Mouse (Mus musculus) erythroblast, embryonic 14.5 days (primary cell): ENCODE data around the gene Ajm1.

ENCODE experiments used
- GATA1 ChIP-seq: IDR thresholded peaks from 2 replicates; pipeline ENCODE4 v1.6.1; 2012; ENCODE audit warnings: low read length, inconsistent platforms, mixed read lengths
- TAL1 ChIP-seq: IDR thresholded peaks from 3 replicates; pipeline ENCODE4 v1.6.1; 2012; ENCODE audit warnings: low read length, inconsistent platforms, mixed read lengths

DNA sequence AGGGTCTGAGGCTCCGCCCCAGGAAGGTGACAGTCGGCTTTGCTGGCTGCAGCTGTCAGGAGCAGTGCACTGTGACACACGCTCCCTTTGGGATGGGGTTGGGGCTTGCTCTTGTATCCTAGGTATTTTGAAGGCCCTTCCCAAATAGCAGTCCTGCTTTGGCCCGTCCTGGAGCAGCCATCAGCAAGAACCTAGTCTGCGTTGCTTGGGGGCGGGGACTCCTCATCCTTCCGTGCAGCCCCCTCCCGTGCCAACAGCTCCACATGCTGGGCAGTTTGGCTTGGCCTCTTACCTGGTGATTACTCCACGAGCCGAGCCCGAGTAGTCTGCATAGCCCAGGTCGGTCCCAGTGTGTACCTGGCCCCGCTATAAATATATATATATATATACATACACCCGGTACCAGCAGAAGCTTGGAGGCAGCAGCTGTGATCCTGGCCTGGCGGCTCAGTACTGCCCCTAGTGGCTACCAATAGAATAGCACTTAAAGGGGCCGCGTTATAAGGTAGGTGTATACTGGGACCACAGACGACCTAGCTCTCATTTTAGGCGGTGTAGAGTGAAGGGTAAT, at the start of gene Ajm1:
- no peak for TF ChIP-seq TAL1
- no peak for TF ChIP-seq GATA1
